Mouse (Mus musculus) limb, embryonic 11.5 days (tissue): ENCODE data around the gene Dgkd. TPM values are rescaled to one million over a fixed set of nuclear protein-coding genes. Genes with fewer than 3 reads are reported as not detected.

Experiments
- ATAC-seq: fragments of 200-750 bp; cut with Nextera tagmentation; 2 replicates; pipeline ENCODE4 v1.8.0; 2017; ENCODE audit warnings: low read depth; ENCODE audit not compliant: insufficient number of reproducible peaks, low FRiP score, low TSS enrichment
- DNase-seq: peaks from one replicate; pipeline ENCODE4 v3.0.0-alpha.2; 2015; ENCODE audit warnings: low spot score
- H3K27ac ChIP-seq: fragments of 300-500 bp; sonication (generic); replicated peaks from 2 replicates; pipeline ENCODE4 v1.5.1; 2014; ENCODE audit warnings: low read depth, mild to moderate bottlenecking, low read length
- H3K27me3 ChIP-seq: fragments of 300-500 bp; sonication (generic); 2 replicates; pipeline ENCODE4 v1.6.1; 2014; ENCODE audit warnings: mild to moderate bottlenecking, low read length, mixed read lengths; ENCODE audit not compliant: control insufficient read depth, insufficient read depth
- H3K36me3 ChIP-seq: fragments of 300-500 bp; sonication (generic); 2 replicates; pipeline ENCODE4 v1.6.1; 2014; ENCODE audit warnings: mild to moderate bottlenecking, low read length, moderate library complexity, mixed read lengths; ENCODE audit not compliant: control insufficient read depth, insufficient read depth
- H3K4me1 ChIP-seq: fragments of 300-500 bp; sonication (generic); 2 replicates; pipeline ENCODE4 v1.6.1; 2014; ENCODE audit warnings: low read length, mixed read lengths; ENCODE audit not compliant: control insufficient read depth, insufficient read depth
- H3K4me2 ChIP-seq: fragments of 300-500 bp; sonication (generic); 2 replicates; pipeline ENCODE4 v1.6.1; 2014; ENCODE audit warnings: low read depth, mild to moderate bottlenecking, moderate library complexity; ENCODE audit not compliant: severe bottlenecking
- H3K4me3 ChIP-seq: fragments of 300-500 bp; sonication (generic); 2 replicates; pipeline ENCODE4 v1.5.1; 2014; ENCODE audit warnings: low read depth, low read length
- H3K9ac ChIP-seq: fragments of 300-500 bp; sonication (generic); 2 replicates; pipeline ENCODE4 v1.6.1; 2014; ENCODE audit warnings: mild to moderate bottlenecking, low read length
- H3K9me3 ChIP-seq: fragments of 300-500 bp; sonication (generic); 2 replicates; pipeline ENCODE4 v1.6.1; 2016; ENCODE audit warnings: low read length; ENCODE audit not compliant: control insufficient read depth
- WGBS: fragments of 180-500 bp; shearing (Covaris S2); extraction: QIAGEN DNeasy Blood & Tissue Kit; methylation state at CpG from one replicate; pipeline ENCODE4 v1.1.7; 2014; 5-methylcytosine and 5-hydroxymethylcytosine counted together
- polyA plus RNA-seq: library from polyadenylated mRNA; unstranded; fragments of >200 nt; fragmentation: Nextera tagmentation; extraction: Ambion mirVana; gene quantifications from 2 replicates; pipeline ENCODE4 v1.2.1, GENCODE M21; 2014

Dgkd gene
- polyA plus RNA-seq, 1 experiment from 2014 or later, result 39.1 TPM

GRCm38 (mm10) chr1:87900979-87901378 lies 47.9 kb downstream of the Dgkd start:
- Histone ChIP-seq H3K9ac (no peak overlapping the region), H3K27ac (no peak overlapping the region), H3K4me2 (no peak overlapping the region), H3K4me1 (no peaks in the 10 kb centered on the region), H3K36me3 (no peaks in the 10 kb centered on the region), H3K9me3 (no peaks in the 10 kb centered on the region), H3K27me3 (no peaks in the 10 kb centered on the region), H3K4me3 (no peak overlapping the region)
- DNase-seq (no peak), ATAC-seq (no peak)
- WGBS, result 89% methylated on average over 6 of the region's 6 CpGs

DNA sequence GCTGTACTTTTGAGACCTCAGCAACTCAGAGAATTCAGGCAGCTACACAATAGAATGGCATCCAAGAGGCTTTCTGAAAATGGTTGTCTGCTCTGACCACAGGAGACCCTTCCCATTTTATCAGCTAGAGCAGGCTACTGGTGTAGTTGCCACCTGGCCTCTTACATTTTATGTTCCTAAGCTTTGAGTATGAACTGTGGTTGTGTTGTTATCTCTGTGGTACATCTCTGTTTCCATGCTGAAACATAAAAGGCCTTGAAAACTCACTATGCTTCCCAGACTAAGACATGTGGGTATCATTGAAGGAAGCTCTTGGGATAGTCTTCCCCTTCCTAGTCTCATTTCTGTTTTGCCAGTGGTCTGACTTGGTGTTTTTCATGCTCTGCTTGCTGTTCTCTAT lies 49.1 kb downstream of the Dgkd start:
- Histone ChIP-seq H3K27ac (no peak overlapping the region), H3K36me3 (no peaks in the 10 kb centered on the region), H3K27me3 (no peaks in the 10 kb centered on the region), H3K4me1 (no peaks in the 10 kb centered on the region), H3K4me2 (no peak overlapping the region), H3K9me3 (no peaks in the 10 kb centered on the region), H3K9ac (no peak overlapping the region), H3K4me3 (no peak overlapping the region)
- ATAC-seq (no peak), DNase-seq (no peak)

DNA sequence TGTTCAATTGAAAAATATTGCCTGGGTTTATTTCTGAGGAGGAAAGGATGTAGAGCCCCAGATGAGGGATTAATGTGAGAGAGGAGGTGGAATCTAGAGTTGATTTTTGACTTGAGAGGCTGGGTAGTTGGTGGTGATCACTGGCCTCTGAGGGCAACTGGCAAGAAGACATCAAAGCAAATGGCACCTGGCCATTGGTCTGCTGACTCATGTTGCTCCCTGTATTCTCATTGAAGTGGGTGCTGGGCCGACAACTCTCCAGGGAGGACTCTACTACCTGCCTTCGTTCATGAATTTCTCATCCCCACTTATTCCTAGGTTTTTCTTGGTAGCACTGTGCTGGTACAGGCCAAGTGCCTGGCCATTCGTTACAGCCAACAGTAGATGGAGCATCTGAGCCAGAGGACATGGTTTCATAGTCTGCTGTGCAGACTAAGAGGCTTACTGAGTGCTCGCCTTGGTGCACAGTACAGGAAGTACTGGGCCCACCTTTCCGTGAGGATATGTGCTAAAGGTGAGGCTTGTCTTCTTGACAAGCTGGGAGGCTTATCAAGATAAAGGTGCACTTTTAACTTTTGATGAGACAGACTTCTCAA lies 53.4 kb downstream of the Dgkd start:
- no peak overlapping the region for H3K4me2 ChIP-seq

GRCm38 (mm10) chr1:87908006-87908405 lies 54.9 kb downstream of the Dgkd start:
- H3K27me3 ChIP-seq, result no peaks in the 10 kb centered on the region
- no peaks in the 10 kb centered on the region for H3K36me3 ChIP-seq
- ATAC-seq, result no peak
- no peak overlapping the region for H3K4me2 ChIP-seq
- WGBS, result 93% methylated on average over 2 of the region's 2 CpGs
- no peak overlapping the region for H3K4me3 ChIP-seq
- no peak for DNase-seq
- H3K9me3 ChIP-seq, result no peaks in the 10 kb centered on the region
- H3K9ac ChIP-seq, result no peak overlapping the region
- no peak overlapping the region for H3K27ac ChIP-seq
- H3K4me1 ChIP-seq, result no peaks in the 10 kb centered on the region

More for the DNA sequence above, 53.4 kb downstream of the Dgkd start:
- Histone ChIP-seq H3K27me3 (no peaks in the 10 kb centered on the region), H3K36me3 (no peaks in the 10 kb centered on the region), H3K4me1 (no peaks in the 10 kb centered on the region), H3K27ac (no peak overlapping the region), H3K9ac (no peak overlapping the region), H3K4me3 (no peak overlapping the region), H3K9me3 (no peaks in the 10 kb centered on the region)
- 89% methylated on average over 5 of the region's 5 CpGs for WGBS
- no peak for DNase-seq
- ATAC-seq, result no peak

DNA sequence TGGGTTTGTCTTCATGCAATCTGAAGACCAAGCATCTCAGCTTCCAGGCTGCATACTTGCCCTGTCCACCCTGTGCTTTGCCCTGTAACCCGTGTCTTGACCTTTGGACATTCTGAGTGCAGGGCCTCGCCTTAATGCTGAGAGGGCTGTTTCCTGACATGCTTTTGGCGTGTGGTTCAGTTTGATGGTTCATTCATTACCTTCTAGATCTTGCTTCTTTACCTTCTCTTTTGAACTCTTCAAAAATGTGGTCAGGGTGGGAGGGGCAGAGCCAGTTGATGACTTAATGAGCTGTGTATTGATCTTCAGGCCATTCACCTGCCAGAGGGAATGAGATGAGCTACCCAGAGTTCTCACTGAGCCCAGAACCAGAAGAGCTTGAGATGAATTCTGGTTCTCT lies 55.6 kb downstream of the Dgkd start:
- Histone ChIP-seq H3K9ac (no peak overlapping the region), H3K36me3 (no peaks in the 10 kb centered on the region), H3K27ac (no peak overlapping the region), H3K4me3 (no peak overlapping the region), H3K4me2 (no peak overlapping the region), H3K4me1 (no peaks in the 10 kb centered on the region), H3K9me3 (no peaks in the 10 kb centered on the region), H3K27me3 (no peaks in the 10 kb centered on the region)
- WGBS, result 85% methylated on average over 3 of the region's 3 CpGs
- DNase-seq (no peak), ATAC-seq (no peak)

DNA sequence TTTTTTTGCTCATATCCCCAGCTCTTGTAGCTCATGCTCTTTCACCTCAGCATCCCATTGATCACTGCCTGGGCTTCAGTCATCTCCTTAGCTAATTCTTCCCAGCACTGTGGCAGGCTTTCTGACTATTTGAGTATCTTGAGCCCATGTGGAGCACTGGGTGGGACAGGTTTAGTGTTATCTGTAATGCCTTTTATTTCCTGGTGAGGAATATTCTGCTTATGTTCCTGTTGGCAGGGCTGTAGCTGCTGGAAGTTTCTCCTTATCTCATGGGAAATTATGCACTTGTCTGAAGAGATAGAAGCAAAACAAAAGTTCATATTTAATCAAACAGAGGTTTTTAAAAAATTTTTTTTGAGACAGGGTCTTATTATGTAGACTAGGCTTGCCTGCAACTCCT lies 56.5 kb downstream of the Dgkd start:
- no peak overlapping the region for H3K27ac ChIP-seq
- no peaks in the 10 kb centered on the region for H3K27me3 ChIP-seq
- H3K36me3 ChIP-seq, result no peaks in the 10 kb centered on the region
- no peak overlapping the region for H3K4me3 ChIP-seq
- no peak overlapping the region for H3K4me2 ChIP-seq
- no peak for ATAC-seq
- H3K9ac ChIP-seq, result no peak overlapping the region
- no peaks in the 10 kb centered on the region for H3K4me1 ChIP-seq
- DNase-seq, result no peak
- H3K9me3 ChIP-seq, result no peaks in the 10 kb centered on the region

DNA sequence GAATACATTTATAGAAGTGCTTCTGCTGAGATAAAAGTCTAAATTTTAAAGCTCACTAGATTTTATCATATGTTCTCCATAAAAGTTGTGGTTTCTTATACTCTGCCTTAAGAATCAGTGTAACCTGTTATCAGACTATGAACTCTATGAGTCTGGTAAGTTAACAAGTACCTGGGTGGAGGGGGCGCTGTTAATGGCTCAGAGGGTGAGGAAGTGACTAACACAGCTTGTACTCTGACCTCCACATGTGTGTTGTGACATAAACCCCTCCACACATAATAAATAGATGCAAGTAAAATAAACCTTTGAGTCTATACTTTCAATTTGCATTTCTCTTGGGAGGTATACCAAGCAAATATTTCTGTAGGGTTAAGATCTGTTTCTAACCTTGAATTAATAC lies 57.3 kb downstream of the Dgkd start:
- no peak for ATAC-seq

DNA sequence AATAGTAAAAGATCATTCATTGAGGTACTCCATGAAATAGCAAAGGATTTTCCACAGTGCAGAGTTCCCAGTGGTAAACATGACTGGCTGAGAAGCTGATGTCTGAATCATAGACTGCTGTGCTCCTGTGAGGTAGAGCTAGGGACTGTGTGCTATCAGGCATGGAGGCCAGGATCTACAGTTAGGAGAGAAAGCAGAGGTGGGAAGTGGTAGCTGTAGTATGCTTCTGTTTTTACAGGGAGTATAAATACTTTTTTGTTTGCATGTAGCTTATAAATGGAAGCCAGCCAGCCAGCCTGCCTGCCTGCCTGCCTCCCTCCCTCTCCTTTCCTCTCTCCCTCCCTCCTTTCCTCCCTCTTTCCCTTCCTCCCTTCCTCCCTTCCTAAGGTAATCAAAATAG lies 60.3 kb downstream of the Dgkd start:
- Histone ChIP-seq H3K27me3 (no peaks in the 10 kb centered on the region), H3K36me3 (no peaks in the 10 kb centered on the region; the same call in 1 of the 2 replicates), H3K9ac (no peak overlapping the region), H3K4me2 (no peak overlapping the region), H3K9me3 (no peaks in the 10 kb centered on the region), H3K27ac (no peak overlapping the region), H3K4me3 (no peak overlapping the region), H3K4me1 (no peaks in the 10 kb centered on the region)
- DNase-seq (no peak), ATAC-seq (no peak)

More for the DNA sequence above, 57.3 kb downstream of the Dgkd start:
- no peak overlapping the region for H3K27ac ChIP-seq
- no peak overlapping the region for H3K4me3 ChIP-seq
- no peaks in the 10 kb centered on the region for H3K36me3 ChIP-seq
- no peaks in the 10 kb centered on the region for H3K27me3 ChIP-seq
- no peak overlapping the region for H3K9ac ChIP-seq
- H3K9me3 ChIP-seq, result no peaks in the 10 kb centered on the region
- no peaks in the 10 kb centered on the region for H3K4me1 ChIP-seq
- no peak for DNase-seq
- 83% methylated on average over 1 of the region's 1 CpGs for WGBS
- H3K4me2 ChIP-seq, result no peak overlapping the region

GRCm38 (mm10) chr1:87917361-87917760 lies 64.3 kb downstream of the Dgkd start:
- DNase-seq (no peak), ATAC-seq (no peak)
- no peaks in the 10 kb centered on the region for H3K27me3 ChIP-seq
- no peak overlapping the region for H3K4me2 ChIP-seq
- H3K9me3 ChIP-seq, result no peaks in the 10 kb centered on the region
- no peak overlapping the region for H3K9ac ChIP-seq
- 92% methylated on average over 3 of the region's 3 CpGs for WGBS
- H3K4me3 ChIP-seq, result no peak overlapping the region
- no peaks in the 10 kb centered on the region; the same call in 1 of the 2 replicates for H3K36me3 ChIP-seq
- no peak overlapping the region for H3K27ac ChIP-seq
- H3K4me1 ChIP-seq, result no peaks in the 10 kb centered on the region
